Mouse (Mus musculus) thymus, adult 2 months (tissue): ENCODE measurements around the gene Rita1.

Source experiments
- CTCF ChIP-seq: fragments of 200-500 bp; IDR thresholded peaks from 2 replicates; pipeline ENCODE4 v1.5.1; 2012; ENCODE audit warnings: mild to moderate bottlenecking, control low read depth, low read length, moderate library complexity, borderline replicate concordance; ENCODE audit not compliant: control insufficient read depth, poor library complexity, insufficient read depth; ENCODE audit errors: extremely low read depth
- POLR2A ChIP-seq: fragments of 200-500 bp; IDR thresholded peaks from 2 replicates; pipeline ENCODE4 v1.6.1; 2012; ENCODE audit warnings: mild to moderate bottlenecking, low read length, control low read depth, moderate library complexity; ENCODE audit not compliant: control insufficient read depth, poor library complexity, insufficient read depth; ENCODE audit errors: extremely low read depth

- no peak for TF ChIP-seq CTCF
- TF ChIP-seq POLR2A, result no peak
These were observed 22.5 kb upstream of the Rita1 start for GRCm38 (mm10) chr5:120634860-120635259.
